Mouse (Mus musculus): ENCODE data around the gene Slc22a15.

DNA sequence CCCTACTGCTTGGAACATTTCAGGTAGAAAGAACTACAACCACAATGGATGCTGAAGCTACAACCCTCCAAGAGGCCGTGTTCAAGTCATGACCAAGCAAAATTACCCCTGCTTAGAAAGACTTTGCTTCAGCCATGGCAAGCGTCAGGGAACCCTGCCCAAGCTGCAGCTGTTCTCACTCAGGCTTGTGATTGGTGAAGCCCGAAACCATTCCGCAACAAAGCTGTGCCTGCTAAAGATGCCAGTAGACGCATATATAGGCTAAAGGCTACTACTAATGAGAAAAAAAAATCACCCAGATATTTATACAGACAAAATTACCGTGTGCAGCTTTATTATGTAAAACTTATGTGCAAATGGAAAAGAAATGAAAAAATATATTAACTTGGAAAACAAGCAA lies 12.2 kb downstream of the Slc22a15 start:
- TF ChIP-seq CTCF (IDR thresholded peaks at IDR 0.05) (no peak), EP300 (IDR thresholded peaks at IDR 0.05) (no peak)
